Mouse (Mus musculus) liver, postnatal 0 days (tissue): ENCODE measurements around the gene Pprc1.

Source experiments
- CTCF ChIP-seq: sonication (generic); IDR thresholded peaks from 2 replicates; pipeline ENCODE4 v1.5.1; 2016; ENCODE audit warnings: antibody characterized with exemption, low read depth
- EP300 ChIP-seq: IDR thresholded peaks from 2 replicates; pipeline ENCODE4 v1.6.1; 2016; ENCODE audit warnings: antibody characterized with exemption, low read depth, mild to moderate bottlenecking

DNA sequence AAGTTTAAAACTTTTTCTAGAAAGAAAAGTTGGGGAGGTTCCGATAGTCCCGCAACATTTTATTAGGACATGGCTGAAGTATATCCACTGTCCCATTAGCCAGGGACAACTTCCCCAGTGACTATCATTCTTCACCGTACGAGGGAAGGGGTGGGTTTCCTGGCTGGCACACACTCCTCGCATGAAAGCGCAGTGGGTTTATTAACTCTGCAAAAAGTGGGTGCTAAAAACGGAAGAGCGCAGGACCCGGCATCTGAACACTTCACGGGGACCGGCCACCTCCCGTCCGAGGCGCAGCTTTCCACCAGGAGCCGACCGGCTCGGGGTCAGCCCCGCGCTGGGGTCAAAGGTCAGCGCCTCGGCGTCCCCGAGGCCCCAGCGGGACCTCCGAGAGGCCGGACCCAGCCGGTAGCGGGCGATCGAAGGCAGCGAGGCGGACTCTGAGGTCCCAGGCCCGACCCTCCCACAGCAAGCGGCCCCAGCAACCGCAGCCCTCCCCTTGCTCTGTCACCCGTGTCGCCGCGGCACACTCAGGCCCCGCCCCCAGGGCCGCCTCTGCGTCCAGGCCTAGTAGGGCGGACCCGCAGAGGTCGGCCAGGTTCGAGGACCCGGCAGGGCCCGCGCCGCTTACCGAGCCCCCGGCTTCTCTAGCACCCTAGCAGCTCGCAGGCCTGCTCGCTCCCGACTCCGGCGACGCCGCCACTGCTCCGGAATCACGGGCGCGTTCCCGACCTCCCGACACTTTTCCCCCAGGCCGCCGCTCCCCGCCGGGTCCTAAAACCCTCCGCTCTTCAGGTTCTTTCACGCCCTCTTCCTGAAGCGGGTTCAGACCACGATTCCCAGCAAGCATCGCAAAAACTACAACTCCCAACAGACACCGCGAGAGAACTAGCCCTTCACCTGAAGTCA, 46.6 kb upstream of the Pprc1 start, which contains the start of gene Armh3:
- peak; percentile 14; the same call in 1 of the 2 replicates for TF ChIP-seq CTCF
- TF ChIP-seq EP300: no peak; the same call in 1 of the 2 replicates
